Mouse (Mus musculus) cerebellum, adult 9-10 months (tissue): ENCODE results near the gene Mapk10.

Experiments
- DNase-seq: peaks from one replicate; pipeline ENCODE4 v3.0.0; 2022

Mapk10 gene

DNA sequence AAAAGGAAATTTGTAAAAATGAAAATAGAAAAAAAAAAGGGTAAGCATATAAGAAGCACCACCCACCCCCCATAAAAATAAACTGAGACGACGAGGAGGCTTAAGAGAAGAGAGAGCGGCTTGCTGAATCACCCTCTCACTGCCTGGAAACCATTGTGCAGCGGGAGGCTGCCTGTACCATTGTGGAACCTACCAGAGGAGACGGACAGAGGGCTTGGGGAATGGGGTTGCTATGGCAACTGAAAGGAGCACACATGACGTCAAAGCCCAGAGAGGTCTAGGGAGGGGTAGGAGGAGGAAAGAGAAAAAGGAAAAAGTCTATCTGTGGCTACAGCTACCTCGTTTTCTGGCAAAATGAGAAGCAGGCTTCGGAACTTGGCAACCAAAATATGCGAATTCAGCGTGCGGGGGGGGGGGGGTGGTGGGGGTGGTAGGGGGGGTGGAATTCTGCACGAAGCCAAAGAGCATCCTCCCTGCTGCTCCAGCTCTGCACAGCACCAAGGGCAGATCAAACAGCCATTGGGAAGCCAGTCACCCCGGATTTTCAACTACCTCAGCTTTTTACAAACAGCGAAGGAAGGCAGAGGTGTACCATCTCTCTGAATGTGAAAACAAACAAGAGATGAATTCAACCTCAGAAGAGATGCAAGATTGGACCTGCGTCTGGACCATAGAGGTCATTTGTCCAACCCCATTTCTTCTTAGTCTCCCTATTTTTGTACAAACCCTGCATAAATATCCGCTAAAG lies at the start of gene Mapk10:
TSS of gene Mapk10 (minus strand) at position 234 of the 748 bp plus-strand sequence.
- peak; percentile 97 for DNase-seq

DNA sequence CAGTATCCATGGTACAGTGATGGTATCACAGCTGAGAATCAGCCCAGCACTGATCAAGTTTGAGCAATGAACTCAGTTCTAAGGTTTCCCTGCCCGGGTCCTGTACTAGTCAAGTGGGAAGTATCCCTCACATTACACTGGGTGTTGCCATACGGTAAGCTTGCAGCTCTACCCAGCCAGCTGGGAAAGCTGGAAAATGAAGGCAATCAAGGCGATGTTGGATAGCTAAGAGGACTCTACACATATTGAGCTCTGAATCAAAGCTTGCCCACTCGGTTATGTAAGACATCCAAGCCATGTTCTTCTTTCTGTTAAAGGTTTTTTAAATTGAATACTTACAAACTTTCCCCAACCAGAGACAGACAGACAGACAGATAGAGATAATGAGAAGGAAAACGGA lies 45.0 kb upstream of the Mapk10 start:
- no peak for DNase-seq

DNA sequence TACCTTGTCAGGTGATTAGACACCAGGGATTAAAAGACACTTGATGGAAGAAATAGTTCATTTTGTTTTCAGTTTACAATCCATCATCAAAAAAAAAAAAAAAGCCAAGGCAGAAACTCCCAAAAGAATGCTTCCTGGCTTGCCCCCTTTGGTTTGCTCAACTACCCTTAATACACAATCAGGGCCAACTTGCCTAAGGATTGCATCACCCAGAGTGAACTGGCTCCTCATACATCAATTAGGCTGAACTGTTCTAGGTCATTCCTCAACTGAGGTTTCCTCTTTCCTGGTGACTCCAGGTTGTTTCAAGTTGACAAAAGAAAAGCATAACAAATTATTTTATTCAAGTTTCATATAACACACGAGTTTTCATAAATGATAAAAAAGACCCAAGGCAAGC lies 31.3 kb upstream of the Mapk10 start:
- no peak for DNase-seq

DNA sequence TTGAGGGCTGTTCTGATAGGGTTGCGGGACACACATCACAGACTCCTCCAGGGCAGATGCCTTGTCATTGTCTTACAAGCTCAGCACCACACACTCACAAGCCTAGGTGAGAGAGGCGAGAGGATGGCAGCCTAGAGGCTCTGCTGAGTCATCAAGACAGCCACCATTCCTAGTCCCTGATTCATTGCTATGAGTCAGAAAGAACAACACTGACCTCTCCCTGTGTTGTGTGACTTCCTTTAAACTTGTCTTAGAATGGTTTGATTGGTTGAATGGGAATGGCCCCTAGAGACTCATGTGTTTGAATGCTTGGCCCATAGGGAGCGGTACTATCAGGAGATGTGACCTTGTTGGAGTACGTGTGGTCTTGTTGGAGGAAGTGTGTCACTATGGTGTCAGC lies 20.7 kb upstream of the Mapk10 start:
- no peak for DNase-seq

DNA sequence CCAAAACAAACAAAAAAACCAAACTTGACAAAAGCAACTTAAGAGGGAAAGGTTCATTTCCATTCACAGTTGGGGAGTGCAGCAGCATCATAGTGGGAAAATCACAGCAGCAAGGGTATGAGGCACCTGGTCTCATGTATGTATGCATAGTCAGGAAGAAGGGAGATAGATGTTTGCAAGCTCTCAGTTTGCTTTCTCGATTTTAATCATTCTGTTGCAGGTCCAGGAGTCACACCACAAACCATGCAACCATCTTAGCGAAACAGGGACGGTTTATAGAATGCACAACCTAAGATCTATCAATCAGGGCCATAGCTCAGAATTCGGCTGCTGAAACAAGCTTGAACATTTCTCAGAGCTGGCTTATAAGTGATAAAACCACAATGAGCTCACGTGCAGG lies 19.2 kb upstream of the Mapk10 start:
- DNase-seq, result no peak

DNA sequence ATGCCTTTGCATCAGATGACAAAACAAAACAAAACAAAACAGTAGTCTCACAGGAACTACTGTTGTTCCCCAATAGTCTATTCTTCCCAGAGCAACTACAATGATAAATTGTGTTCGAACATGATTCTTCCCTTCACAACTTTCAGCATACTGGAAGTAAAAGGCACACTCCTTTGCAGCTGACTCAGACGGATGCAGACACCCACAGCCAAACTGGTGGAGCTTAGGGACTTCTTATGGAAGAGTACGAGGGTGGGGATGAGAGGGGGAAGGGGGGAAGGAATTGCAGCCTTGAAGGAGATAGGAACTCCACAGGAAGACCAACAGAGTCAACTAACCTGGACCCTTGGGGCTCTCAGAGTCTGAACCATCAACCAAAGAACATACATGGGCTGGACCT lies 18.2 kb upstream of the Mapk10 start:
- DNase-seq, result no peak

DNA sequence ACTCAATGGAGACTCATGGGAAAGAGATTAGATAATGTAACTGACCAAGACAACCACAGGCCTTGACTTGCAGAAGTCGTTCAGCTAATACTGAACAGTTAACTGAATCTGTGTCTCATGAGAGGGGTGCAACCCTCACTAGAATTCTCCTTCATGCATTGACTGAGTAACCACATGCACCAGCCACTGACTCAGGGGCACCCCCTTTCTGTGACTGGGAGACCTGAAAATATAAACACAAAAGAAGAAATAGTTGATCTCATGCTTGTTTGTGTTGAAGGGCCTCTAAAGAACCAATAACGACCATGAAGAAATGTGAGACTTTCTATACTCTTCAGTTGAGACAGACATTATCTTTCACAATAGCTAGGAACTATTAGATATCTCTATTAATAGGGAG lies 10.9 kb upstream of the Mapk10 start:
- no peak for DNase-seq

DNA sequence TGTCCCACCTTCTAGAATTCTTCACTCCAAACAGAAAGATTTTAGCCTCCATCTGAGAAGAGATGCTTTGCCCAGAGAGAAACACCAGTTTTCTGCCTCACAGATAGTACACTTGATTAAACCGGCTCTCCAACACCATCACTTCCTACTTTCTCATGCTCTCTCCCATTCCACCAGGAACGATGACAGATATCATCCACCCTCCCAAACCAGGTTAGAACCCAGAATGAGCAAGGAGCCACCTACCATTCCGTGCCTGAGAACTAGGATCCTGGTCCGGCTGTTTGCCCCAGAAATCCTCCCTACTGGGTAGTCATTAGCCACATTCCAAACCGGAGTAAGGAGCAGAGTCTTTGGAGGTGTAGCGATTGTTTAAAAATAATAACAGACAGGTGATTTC lies 490 bp downstream of the Mapk10 start:
- DNase-seq, result peak; percentile 79

DNA sequence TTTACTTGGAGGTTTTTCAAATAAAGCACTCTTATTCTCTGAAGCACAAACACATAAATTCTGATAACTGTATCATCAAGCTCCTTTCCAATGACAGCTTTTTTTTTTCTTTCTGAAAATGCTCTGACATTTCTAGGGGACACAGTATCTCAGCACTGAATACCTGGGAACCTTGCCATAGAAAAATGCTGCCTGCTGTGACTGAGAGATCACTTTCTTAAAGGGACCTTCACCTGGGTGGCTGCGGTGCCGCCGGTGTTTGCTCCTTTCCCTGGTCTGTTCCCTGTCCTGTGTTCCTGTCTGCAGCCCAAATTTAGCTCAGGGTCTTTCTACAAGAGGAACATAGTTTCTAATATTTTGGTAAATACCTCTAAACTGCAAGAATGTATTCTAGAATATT lies 1.1 kb downstream of the Mapk10 start:
- peak; percentile 96 for DNase-seq

DNA sequence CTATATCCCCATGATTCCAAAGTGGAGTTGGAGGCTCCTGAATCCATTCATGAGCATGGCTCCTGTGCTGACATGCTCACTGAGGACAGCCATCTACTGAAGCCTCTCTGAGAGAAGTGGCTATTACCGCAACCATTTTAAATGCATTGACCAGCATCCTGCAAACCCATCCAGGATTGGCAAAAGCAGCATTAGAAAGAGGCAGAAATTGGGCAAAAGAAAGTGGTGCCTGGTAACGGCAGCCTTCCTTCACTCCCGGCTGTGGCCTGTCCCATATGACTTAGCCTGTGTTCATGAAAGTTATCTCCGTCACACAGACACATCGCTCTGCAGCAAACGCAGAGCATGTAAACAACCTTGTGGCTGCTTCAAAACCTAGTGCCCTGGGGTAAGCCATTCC lies 1.6 kb downstream of the Mapk10 start:
- peak; percentile 71 for DNase-seq

DNA sequence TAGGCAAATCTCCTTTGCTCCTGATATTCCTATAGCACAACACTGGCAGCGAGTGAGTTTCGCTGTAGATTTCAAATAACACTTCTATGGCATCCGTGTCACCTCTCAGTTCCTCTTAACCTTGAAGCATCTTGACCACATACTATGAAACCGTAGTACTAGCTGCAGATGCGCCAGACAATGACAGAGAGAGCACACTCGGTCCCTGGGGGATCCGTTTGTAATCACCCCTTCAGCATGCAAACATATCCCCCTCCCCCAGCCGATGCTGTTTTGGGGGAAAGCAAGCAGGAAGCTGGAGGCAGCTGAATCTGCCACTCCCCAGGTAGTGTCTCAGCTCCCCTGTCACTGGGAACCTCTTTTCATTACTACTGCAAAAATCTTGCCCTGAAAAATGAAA lies 2.3 kb downstream of the Mapk10 start:
- peak; percentile 71 for DNase-seq

DNA sequence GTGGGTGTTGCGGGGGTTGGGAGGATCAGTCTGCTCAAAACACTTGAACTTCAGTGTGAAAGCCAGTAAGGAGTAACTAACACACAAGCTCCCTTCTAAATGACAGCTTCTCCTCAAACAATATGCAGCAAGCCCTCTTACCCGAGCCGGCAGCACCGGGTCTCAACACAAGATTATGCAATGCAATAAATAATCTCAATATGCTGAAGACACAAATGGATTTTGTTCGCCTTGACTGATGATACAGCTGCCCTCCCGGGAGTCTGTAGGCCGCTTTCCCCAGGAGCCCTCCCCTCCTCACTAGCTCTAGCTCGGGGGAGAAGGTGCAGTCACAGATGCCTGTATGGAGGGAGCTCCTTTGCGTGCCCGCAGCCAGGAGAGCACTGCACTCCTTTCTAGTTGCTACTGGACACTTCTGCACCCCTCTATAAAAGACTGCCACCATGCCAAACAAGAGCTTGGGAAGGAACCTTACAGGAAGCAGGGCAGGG lies 3.1 kb downstream of the Mapk10 start:
- DNase-seq, result peak; percentile 59

DNA sequence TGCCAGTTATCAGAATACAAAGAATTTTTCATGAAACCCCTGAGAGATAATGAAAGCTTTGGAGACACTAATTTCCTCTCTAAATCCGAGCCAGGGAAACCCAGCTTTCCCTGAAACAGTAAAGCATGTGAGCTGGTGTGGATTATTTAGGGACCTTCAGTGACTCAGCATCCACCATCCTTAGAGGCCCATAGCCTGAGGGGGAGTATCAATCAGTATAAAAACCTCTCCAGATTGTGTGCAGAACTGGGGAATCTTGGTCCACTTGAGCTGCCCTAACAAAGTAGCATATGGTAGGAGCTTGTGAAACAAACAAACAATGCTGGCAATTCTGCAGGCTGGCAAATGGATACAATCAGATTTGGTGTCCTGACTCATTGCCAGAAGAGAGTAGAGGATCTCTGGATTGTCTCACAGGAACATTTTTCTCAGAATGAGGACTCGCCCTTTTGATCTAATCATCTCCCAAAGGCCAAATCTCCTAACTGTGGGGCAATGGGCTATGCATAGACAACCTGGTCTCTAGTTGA lies 13.3 kb downstream of the Mapk10 start:
- DNase-seq, result peak; percentile 74

DNA sequence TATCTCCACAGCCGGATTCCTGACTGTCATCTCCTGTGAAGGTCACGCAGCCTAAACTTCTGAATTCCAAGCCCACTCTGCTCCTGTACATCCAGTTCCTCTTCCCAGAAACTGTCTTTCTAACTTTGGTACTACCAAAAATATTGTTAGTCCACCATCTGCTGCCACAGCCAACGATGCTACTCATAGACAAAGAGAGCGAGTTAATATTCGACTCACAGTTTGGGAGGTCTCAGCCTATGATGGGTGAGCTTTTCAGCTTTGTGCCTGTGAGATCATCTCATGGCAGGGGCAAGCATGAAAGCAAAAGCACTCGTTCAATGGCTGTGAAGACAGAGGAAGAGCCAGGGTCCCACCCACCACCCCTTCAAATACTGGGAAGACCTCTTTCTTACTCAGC lies 16.6 kb downstream of the Mapk10 start:
- no peak for DNase-seq

DNA sequence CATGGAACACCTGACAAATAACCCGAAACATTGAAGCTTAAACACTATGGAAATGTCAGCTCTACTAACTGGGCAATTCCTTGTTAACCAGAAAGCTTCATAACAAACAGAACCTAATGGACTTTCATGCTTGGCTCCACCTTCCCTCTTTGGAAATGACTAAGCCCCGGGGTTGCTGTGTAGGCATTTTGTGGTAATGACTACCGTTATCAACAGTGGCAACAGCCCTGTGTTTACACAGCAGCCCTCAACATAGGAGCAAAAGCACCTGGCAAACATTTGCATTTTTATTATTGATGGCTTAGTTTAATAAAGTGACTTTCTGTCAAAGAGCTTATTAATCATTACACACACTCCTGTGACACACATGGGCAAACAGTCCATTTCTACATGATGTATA lies 17.4 kb downstream of the Mapk10 start:
- DNase-seq, result no peak

DNA sequence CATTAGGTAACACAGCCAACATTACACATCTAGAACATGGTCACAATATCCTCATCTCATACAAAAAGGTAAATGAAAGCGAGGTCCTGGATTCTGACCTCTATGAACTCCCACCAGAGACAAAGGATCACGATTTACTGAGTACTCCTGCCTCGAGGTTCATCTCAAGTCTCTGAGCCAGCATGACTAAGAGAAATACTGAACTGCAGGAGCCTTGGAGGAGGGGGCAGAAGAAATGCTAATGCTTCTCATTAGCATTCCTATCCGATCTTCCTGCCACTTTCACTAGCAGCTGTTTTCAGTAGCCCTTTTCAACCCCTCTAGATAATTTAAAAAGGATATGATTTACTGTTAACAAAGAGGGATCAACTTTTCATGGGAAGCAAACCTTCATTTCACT lies 19.6 kb downstream of the Mapk10 start:
- no peak for DNase-seq

DNA sequence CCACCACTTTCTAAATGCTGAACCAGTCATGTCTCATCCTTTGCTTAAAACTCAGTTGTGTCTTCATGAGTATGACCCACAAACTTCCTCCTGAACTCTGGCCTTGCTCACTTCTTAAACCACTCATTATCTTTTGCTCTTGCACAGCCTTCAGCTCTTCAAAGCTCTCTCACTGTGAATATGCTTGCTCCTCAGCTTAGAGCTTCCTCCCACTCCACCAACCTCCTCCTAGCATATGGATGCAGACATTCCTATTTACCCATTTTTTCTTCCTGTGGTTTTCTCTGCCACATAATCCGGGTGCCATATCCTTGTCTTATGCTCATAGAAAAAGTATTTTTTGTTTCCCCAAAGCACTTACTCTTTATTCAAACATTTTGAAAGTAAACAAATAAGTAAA lies 26.9 kb downstream of the Mapk10 start:
- no peak for DNase-seq

DNA sequence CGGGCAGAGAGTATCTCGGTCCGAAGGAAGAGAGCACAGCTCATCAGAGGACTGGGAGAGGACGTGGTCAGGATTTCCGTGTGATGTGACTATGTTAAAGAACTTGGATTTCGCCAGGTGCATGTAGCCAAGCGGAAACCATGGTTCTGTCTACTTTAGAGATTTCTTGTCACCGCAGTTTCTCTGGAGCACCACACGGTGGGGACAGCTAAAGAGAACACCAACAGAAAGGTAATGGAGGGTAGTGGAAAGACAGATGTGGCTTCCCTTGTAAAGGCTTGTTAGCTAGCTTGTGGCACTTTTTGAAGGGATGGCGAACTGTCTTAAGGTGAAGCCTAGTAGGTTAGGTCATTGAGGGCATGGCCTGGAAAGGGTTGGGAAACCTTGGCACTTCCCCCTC lies 29.5 kb downstream of the Mapk10 start:
- no peak for DNase-seq

DNA sequence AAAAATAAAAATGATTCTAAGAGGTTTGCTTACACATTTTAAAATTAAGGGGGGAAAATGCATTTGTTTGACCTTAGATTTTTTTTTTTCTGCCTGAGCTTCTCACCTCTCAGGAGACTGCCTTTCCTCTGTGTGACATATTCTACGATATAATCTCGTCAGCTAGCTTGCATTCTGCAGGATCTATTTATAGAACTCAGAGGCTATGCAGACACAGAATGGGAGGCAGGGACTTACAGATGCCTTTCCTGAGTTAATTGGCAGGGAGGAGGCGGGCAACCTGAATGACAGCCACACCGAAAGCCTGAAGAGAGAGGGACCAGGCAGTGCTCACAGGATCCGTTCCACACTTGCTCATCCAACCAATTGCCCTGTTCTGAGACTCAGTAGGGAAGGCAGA lies 34.1 kb downstream of the Mapk10 start:
- DNase-seq, result peak; percentile 49

DNA sequence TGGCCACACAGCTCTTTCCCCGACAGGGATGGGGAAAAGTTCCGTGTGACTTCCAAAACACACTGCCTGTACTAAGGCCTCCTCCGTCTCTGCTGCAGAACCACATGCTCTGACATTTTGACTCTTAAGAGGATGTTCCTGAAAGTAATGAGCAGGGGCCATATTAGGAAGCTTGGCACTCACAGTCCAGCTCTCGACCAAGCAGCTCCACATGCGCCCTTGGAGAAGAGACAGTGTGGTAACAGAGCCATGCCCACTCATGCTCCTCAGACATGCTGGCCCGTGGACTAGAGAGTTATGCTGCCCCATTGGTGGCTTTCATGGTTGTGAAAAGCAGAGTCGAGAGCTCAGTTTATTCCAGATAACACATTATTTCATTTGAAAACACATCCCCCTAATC lies 35.1 kb downstream of the Mapk10 start:
- DNase-seq, result no peak

DNA sequence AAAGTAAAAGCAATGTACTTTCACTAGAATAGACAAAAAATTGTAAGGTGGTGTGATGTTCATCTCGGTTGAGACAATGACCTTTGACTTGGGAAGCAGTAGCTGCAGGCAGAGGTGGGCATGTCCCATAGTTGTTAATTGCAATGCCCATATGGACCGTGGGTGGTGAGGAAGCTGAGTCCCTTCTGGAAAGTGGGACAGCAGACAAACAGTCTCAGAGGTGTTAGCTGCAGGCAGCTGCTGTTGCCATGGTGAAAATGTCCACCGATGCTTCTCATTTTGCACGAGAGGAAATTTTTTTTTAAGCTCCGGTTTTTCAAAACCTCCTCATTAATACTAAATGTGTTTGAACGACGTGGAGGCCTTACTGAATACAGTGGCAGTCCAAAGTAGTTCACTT lies 36.5 kb downstream of the Mapk10 start:
- no peak for DNase-seq

DNA sequence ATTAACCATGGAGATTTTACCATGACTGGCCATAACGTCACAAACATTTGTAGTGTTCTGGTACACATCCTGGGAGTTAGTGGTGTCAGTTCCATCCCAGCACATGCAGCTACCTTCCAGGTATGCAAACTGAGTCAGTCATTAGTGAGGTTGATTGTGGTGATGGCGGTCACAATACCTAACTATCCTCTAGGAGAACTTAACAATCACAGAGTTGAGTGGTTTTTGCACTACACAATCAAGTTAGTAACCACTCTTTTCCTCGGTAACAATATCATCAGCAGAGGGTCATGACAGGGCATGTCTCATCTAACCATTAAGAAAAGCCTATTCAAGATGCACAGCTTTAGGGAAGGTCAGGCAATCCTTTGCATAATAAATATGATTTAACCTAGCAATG lies 39.9 kb downstream of the Mapk10 start:
- no peak for DNase-seq

DNA sequence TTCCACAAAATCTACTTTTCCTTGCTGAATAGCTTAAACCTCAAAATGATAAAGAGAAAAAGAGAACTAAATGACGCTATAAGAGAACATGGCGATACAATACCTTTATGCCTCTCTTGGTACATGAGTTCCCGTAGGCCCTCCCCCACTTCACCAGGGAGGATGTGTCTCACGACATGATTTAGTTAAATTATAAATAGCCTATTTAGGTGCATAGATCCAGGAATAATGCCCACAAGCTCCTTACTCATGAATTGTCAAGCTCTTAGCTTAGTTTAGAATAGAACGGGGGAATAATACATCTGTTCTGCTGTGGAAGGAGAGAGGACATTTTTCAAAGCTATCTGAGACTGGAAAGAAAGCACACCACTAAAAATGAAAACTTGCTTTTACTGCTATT lies 43.8 kb downstream of the Mapk10 start:
- no peak for DNase-seq

DNA sequence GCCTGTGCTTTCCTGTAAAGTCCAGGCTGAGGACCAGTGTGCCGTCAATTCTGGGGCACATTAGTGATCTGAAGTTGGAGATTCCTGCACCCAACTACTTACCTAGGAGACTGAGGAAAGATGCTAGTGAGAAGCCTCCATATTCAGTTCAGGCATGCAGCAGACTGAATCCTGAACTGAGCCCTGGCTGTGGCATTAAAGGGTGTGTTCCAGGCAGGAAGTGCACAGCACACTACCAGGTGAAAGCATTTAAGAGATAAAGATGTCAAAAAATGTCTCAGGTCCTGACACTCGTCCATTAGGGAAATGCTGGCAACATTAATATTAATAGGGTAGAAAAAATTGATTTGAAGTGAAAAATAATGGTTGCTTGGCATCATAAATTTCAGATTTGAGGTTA lies 44.4 kb downstream of the Mapk10 start:
- DNase-seq, result no peak

DNA sequence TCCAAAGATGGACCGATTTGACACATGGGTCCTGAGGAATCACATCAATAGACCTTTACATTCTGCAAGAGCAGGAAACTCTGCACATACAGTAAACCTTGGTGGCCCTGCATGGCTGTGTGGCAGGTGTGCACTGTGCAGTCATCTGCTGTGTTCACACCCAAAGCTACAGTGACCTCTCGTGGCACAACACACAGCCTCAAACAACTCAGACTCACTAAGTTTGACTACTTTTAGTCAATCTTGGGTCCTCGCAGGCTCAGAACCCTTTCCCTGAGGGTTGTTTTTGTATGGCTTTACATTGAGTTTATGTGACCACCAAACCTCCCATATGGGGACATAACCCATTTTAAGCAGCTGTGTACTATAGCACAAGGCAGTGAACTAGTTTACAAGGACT lies 47.1 kb downstream of the Mapk10 start:
- DNase-seq, result no peak
